11 mouse cellular contexts compared by ENCODE assay signal in the genomic region with DNA sequence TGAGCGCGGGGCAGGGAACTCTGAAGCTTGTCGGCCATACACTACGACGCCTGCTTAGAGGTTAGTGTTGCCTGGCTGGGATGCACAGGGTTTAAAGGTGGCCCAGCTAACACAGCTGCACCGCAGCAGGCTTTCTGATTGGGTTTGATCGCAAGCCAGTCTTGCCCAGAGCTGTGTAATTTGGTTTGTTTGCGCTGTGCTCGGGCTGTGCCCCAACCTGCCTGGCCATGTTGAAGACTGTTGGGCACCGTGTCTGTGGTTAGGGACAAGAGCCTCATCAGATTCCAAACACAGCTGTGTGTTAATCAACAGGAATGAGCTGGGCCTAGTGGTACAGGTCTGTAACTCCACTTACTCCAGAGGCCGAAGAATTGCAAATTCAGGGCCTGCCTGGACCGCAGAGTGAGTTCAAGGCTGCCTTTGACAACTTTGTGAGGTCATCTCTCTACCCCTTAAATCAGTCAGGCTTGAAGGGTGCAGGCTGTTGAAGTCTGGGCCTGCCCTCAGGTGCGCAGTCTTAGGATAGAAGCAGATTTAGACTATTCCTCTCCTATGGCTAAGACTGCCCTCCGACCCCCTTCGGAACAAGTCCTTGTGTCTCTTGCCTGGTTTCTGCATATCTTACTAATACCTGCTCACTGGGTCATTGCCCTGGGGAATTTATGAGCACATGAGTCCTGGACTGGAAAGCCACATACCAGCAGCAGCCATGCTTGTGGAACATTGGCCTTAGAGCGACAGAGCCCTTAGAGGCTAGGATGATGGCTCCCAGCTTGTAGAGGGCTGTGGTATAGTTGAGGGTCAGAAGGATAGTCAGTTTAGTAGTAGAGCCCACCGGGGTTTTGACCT. TPM values are rescaled to one million over a fixed set of nuclear protein-coding genes. Genes with fewer than 3 reads are reported as not detected.
DNase-seq lines count a peak whose midpoint lies in the region; ATAC-seq lines count a peak whose summit lies in the region.
"Had no signal": no experiment of that assay in that cellular context is flagged by ENCODE, and none has a peak within 500 bp of the region (broad histone marks: within the 10 kb centered on the region; RNA-seq: fewer than 3 reads in every experiment).

No protein-coding gene starts in this region.

- H3K9me3 ChIP-seq in kidney, embryonic 16.5 days (ENCODE audit: low read length): no peaks in the 10 kb centered on the region
- H3K9me3 ChIP-seq in stomach, embryonic 16.5 days (replicated peaks; ENCODE audit: control insufficient read depth, low read length): no peaks in the 10 kb centered on the region
- H3K9me3 ChIP-seq: hindbrain, embryonic 15.5 days; lung, embryonic 15.5 days; neural tube, embryonic 15.5 days had no signal

- WGBS in kidney, embryonic 16.5 days: 78% methylated on average over 17 of the region's 17 CpGs
- 78% methylated on average over 17 of the region's 17 CpGs for WGBS in stomach, embryonic 16.5 days

- H3K4me3 ChIP-seq in kidney, embryonic 16.5 days (ENCODE audit: low read length): no peak overlapping the region
- H3K4me3 ChIP-seq in stomach, embryonic 16.5 days (replicated peaks; ENCODE audit: low read length): no peak overlapping the region
- H3K4me3 ChIP-seq: hindbrain, embryonic 15.5 days; lung, embryonic 15.5 days; neural tube, embryonic 15.5 days had no signal

- H3K27me3 ChIP-seq in kidney, embryonic 16.5 days (ENCODE audit: insufficient read depth, low read length): no peaks in the 10 kb centered on the region
- no peaks in the 10 kb centered on the region for H3K27me3 ChIP-seq in stomach, embryonic 16.5 days (ENCODE audit: control insufficient read depth, insufficient read depth, low read length)
- H3K27me3 ChIP-seq: hindbrain, embryonic 15.5 days; lung, embryonic 15.5 days; neural tube, embryonic 15.5 days had no signal

- DNase-seq in adrenal gland, adult 2 months: peak; percentile 58
- DNase-seq in adrenal gland, postnatal 25 days: no peak
- DNase-seq in lung, adult 18-20 months: peak; percentile 63 to 79
- DNase-seq in lung, postnatal 14 days: no peak
- DNase-seq in spleen, postnatal 10 days (ENCODE audit: low spot score in 2 of 2): no peak
- DNase-seq in right cerebral cortex, adult 2 months (ENCODE audit: low spot score in 2 of 2): no peak

- H3K4me1 ChIP-seq in kidney, embryonic 16.5 days (ENCODE audit: insufficient read depth, low read length): peaks cover 67% of the 10 kb centered on the region
- H3K4me1 ChIP-seq in stomach, embryonic 16.5 days (ENCODE audit: control insufficient read depth, insufficient read depth, low read length): peaks cover 60% of the 10 kb centered on the region

- ATAC-seq in kidney, embryonic 16.5 days (ENCODE audit: low FRiP score, low TSS enrichment): no peak
- peak; percentile 18; the same call in 1 of the 2 replicates for ATAC-seq in stomach, embryonic 16.5 days (ENCODE audit: insufficient read depth, low FRiP score)

- peak overlapping the region; percentile 57 for H3K27ac ChIP-seq in kidney, embryonic 16.5 days (ENCODE audit: low read length)
- peak overlapping the region; percentile 86 for H3K27ac ChIP-seq in stomach, embryonic 16.5 days (ENCODE audit: low read length)

- H3K9ac ChIP-seq in kidney, embryonic 16.5 days (replicated peaks; ENCODE audit: low read length): peak overlapping the region; percentile 6; the same call in 1 of the 2 replicates
- H3K9ac ChIP-seq in stomach, embryonic 16.5 days (ENCODE audit: low read length): no peak overlapping the region
- H3K9ac ChIP-seq: hindbrain, embryonic 15.5 days; lung, embryonic 15.5 days; neural tube, embryonic 15.5 days had no signal

- no peak overlapping the region for H3K4me2 ChIP-seq in kidney, embryonic 16.5 days (replicated peaks; ENCODE audit: low read depth, low read length)
- H3K4me2 ChIP-seq in stomach, embryonic 16.5 days (ENCODE audit: low read depth, low read length): peak overlapping the region; percentile 14; the same call in 1 of the 2 replicates
- H3K4me2 ChIP-seq: hindbrain, embryonic 15.5 days; lung, embryonic 15.5 days had no signal

- 0 out of 2 replicates have a peak, but pooled peaks cover 2% of the 10 kb centered on the region for H3K36me3 ChIP-seq in kidney, embryonic 16.5 days (ENCODE audit: insufficient read depth, low read length)
- H3K36me3 ChIP-seq in stomach, embryonic 16.5 days (ENCODE audit: control insufficient read depth, insufficient read depth, low read length): no peaks in the 10 kb centered on the region
- H3K36me3 ChIP-seq: hindbrain, embryonic 15.5 days; lung, embryonic 15.5 days; neural tube, embryonic 15.5 days had no signal

RNA-seq across cellular contexts. Expression of gene Tmem94, which starts 12.5 kb away (rescaled TPM):
- total RNA-seq in adrenal gland, adult 2 months (2021): 10 to 100 TPM; 70.6 to 85.9 TPM
- polyA plus RNA-seq in adrenal gland, adult 2 months (2012; rRNA removed): 158 and 165 TPM in 2 replicates
- 80.9 and 114 TPM in 2 replicates for total RNA-seq in adrenal gland, postnatal 25 days (2021)
- polyA plus RNA-seq in kidney, embryonic 16.5 days (2015; fragmentation: Nextera tagmentation; extraction: Ambion mirVana): 33.4 and 34.5 TPM in 2 replicates
- polyA plus RNA-seq in stomach, embryonic 16.5 days (2015; fragmentation: Nextera tagmentation; extraction: Ambion mirVana): 21.4 and 23.1 TPM in 2 replicates

RNA-seq across cellular contexts. Expression of gene Caskin2, which starts 35.7 kb away (rescaled TPM):
- 10 to 100 TPM; 53.7 to 64.2 TPM for total RNA-seq in adrenal gland, adult 2 months (2021)
- 110 and 114 TPM in 2 replicates for polyA plus RNA-seq in adrenal gland, adult 2 months (2012; rRNA removed)
- total RNA-seq in adrenal gland, postnatal 25 days (2021): 56.2 and 73.4 TPM in 2 replicates
- 21.5 and 23.6 TPM in 2 replicates for polyA plus RNA-seq in kidney, embryonic 16.5 days (2015; fragmentation: Nextera tagmentation; extraction: Ambion mirVana)
- 14.9 and 16.8 TPM in 2 replicates for polyA plus RNA-seq in stomach, embryonic 16.5 days (2015; fragmentation: Nextera tagmentation; extraction: Ambion mirVana)

RNA-seq across cellular contexts. Expression of gene Tsen54, which starts 36.8 kb away (rescaled TPM):
- total RNA-seq in adrenal gland, adult 2 months (2021): 10 to 100 TPM; 15.8 to 20.7 TPM
- polyA plus RNA-seq in adrenal gland, adult 2 months (2012; rRNA removed): 43.9 and 61.6 TPM in 2 replicates
- 20.7 and 27.4 TPM in 2 replicates for total RNA-seq in adrenal gland, postnatal 25 days (2021)
- 48.1 and 50.2 TPM in 2 replicates for polyA plus RNA-seq in kidney, embryonic 16.5 days (2015; fragmentation: Nextera tagmentation; extraction: Ambion mirVana)
- 26.4 and 28.1 TPM in 2 replicates for polyA plus RNA-seq in stomach, embryonic 16.5 days (2015; fragmentation: Nextera tagmentation; extraction: Ambion mirVana)

RNA-seq across cellular contexts. Expression of gene Llgl2, which starts 46.1 kb away (rescaled TPM):
- total RNA-seq in adrenal gland, adult 2 months (2021): 10 to 100 TPM in 1 of 2 experiments, 1 to 10 TPM in 1; 7.6 to 13.1 TPM
- polyA plus RNA-seq in adrenal gland, adult 2 months (2012; rRNA removed): 24.4 and 29.5 TPM in 2 replicates
- total RNA-seq in adrenal gland, postnatal 25 days (2021): 8.4 and 11.8 TPM in 2 replicates
- 58.3 and 64.5 TPM in 2 replicates for polyA plus RNA-seq in kidney, embryonic 16.5 days (2015; fragmentation: Nextera tagmentation; extraction: Ambion mirVana)
- 65.6 and 75.3 TPM in 2 replicates for polyA plus RNA-seq in stomach, embryonic 16.5 days (2015; fragmentation: Nextera tagmentation; extraction: Ambion mirVana)

Comparison
In these comparisons a context has a peak if more than half of its experiments do, and no peak if none do; other contexts are left out.
1. DNase-seq: peak in adrenal gland, adult 2 months (single experiment) and lung, adult 18-20 months (2 of 2); none in adrenal gland, postnatal 25 days (single experiment), lung, postnatal 14 days (single experiment), spleen, postnatal 10 days (0 of 2) and right cerebral cortex, adult 2 months (0 of 2).